Comparison of ENCODE assay signal across 23 mouse cellular contexts in the genomic region with DNA sequence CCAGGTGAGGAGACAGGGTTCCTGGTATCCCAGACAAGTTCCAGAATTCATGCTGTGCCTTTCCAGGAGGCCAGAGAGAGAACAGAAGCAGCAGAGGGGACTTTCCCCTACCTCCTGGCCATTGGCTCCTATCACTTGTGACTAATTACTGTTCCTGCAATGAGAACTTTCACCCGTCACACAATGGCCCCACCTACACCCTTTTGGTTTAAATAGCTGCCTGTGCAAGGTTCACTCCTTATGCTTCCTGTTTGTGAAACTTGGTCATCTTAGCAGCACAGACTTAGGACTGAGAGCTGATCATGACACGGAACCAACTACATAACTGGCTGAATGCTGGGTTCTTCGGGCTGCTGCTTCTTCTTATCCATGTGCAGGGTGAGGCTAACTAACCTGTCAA. TPM values are rescaled to one million over a fixed set of nuclear protein-coding genes. Genes with fewer than 3 reads are reported as not detected.
DNase-seq lines count a peak whose midpoint lies in the region; ATAC-seq and TF ChIP-seq lines count a peak whose summit lies in the region.
"Had no signal": no experiment of that assay in that cellular context is flagged by ENCODE, and none has a peak within 500 bp of the region (broad histone marks: within the 10 kb centered on the region; RNA-seq: fewer than 3 reads in every experiment).

Gene Ces2c (plus strand): TSS at position 238 of the 400 bp plus-strand sequence.

- H3K27ac ChIP-seq in kidney, adult 2 months (ENCODE audit: insufficient read depth, low read depth, low read length), result peak within 1 kb of the TSS; percentile 97; the same call in 1 of the 2 replicates
- no peak within 1 kb of the TSS for H3K27ac ChIP-seq in kidney, embryonic 15.5 days
- H3K27ac ChIP-seq in intestine, embryonic 15.5 days, result no peak within 1 kb of the TSS
- H3K27ac ChIP-seq in stomach, postnatal 0 days (replicated peaks), result peak within 1 kb of the TSS; percentile 30; the same call in 1 of the 2 replicates
- H3K27ac ChIP-seq in hindbrain, embryonic 14.5 days, result no peak within 1 kb of the TSS
- H3K27ac ChIP-seq: forebrain, embryonic 13.5 days; heart, embryonic 13.5 days; hindbrain, postnatal 0 days; liver, embryonic 13.5 days; neural tube, embryonic 12.5 days had no signal

- TF ChIP-seq EP300 in stomach, postnatal 0 days (optimal IDR thresholded peaks at IDR 0.05), result no peak

- ATAC-seq in kidney, embryonic 15.5 days (replicated peaks; ENCODE audit: low FRiP score), result no peak
- ATAC-seq in intestine, embryonic 15.5 days, result peak; percentile 88
- peak; percentile 94 for ATAC-seq in stomach, postnatal 0 days (ENCODE audit: low FRiP score, low TSS enrichment)
- no peak for ATAC-seq in hindbrain, embryonic 14.5 days (ENCODE audit: low FRiP score)
- ATAC-seq: forebrain, embryonic 13.5 days; hindbrain, postnatal 0 days had no signal

- no peak for TF ChIP-seq POLR2A in kidney, adult 2 months (IDR thresholded peaks at IDR 0.05; ENCODE audit: low read depth, low read length)

- no peak within 1 kb of the TSS for H3K4me2 ChIP-seq in kidney, embryonic 15.5 days
- no peak within 1 kb of the TSS for H3K4me2 ChIP-seq in intestine, embryonic 15.5 days (replicated peaks)
- no peak within 1 kb of the TSS for H3K4me2 ChIP-seq in stomach, postnatal 0 days (replicated peaks; ENCODE audit: low read depth)
- H3K4me2 ChIP-seq in hindbrain, embryonic 14.5 days (replicated peaks), result no peak within 1 kb of the TSS
- H3K4me2 ChIP-seq: forebrain, embryonic 13.5 days; heart, embryonic 13.5 days; liver, embryonic 13.5 days; neural tube, embryonic 12.5 days had no signal

- peaks cover 2% of the 10 kb centered on the region; the same call in 1 of the 2 replicates for H3K4me1 ChIP-seq in kidney, adult 2 months (ENCODE audit: control insufficient read depth, insufficient read depth, low read length)
- H3K4me1 ChIP-seq in kidney, embryonic 15.5 days, result no peaks in the 10 kb centered on the region
- no peaks in the 10 kb centered on the region for H3K4me1 ChIP-seq in intestine, embryonic 15.5 days (replicated peaks)
- no peaks in the 10 kb centered on the region for H3K4me1 ChIP-seq in stomach, postnatal 0 days (replicated peaks; ENCODE audit: control insufficient read depth, insufficient read depth)
- H3K4me1 ChIP-seq in hindbrain, embryonic 14.5 days (replicated peaks; ENCODE audit: control insufficient read depth, insufficient read depth, low read length), result no peaks in the 10 kb centered on the region
- H3K4me1 ChIP-seq: forebrain, embryonic 13.5 days; heart, embryonic 13.5 days; liver, embryonic 13.5 days; neural tube, embryonic 12.5 days had no signal

- H3K4me3 ChIP-seq in kidney, adult 2 months (ENCODE audit: insufficient read depth, low read depth, low read length), result peak within 1 kb of the TSS; percentile 46
- H3K4me3 ChIP-seq in kidney, embryonic 15.5 days (replicated peaks), result no peak within 1 kb of the TSS
- no peak within 1 kb of the TSS for H3K4me3 ChIP-seq in intestine, embryonic 15.5 days (replicated peaks)
- H3K4me3 ChIP-seq in stomach, postnatal 0 days (ENCODE audit: low read depth, low read length), result no peak within 1 kb of the TSS
- H3K4me3 ChIP-seq in hindbrain, embryonic 14.5 days (replicated peaks; ENCODE audit: low read length), result no peak within 1 kb of the TSS
- H3K4me3 ChIP-seq: forebrain, embryonic 13.5 days; heart, embryonic 13.5 days; liver, embryonic 13.5 days; megakaryocyte, embryonic 14.5 days; neural tube, embryonic 12.5 days had no signal

- WGBS in kidney, adult 2 months, result 48% methylated on average over 3 of the region's 3 CpGs
- WGBS in kidney, embryonic 15.5 days, result 70% methylated on average over 3 of the region's 3 CpGs
- 74% methylated on average over 3 of the region's 3 CpGs for WGBS in intestine, embryonic 15.5 days
- 64% methylated on average over 3 of the region's 3 CpGs for WGBS in stomach, postnatal 0 days
- 85% methylated on average over 3 of the region's 3 CpGs for WGBS in hindbrain, embryonic 14.5 days

- 0 out of 2 replicates have a peak, but pooled peaks cover 1% of the 10 kb centered on the region for H3K27me3 ChIP-seq in kidney, adult 2 months (replicated peaks; ENCODE audit: control insufficient read depth, insufficient read depth, low read length)
- H3K27me3 ChIP-seq in kidney, embryonic 15.5 days, result no peaks in the 10 kb centered on the region
- no peaks in the 10 kb centered on the region for H3K27me3 ChIP-seq in intestine, embryonic 15.5 days (replicated peaks)
- no peaks in the 10 kb centered on the region for H3K27me3 ChIP-seq in stomach, postnatal 0 days (ENCODE audit: control insufficient read depth, insufficient read depth, low read length)
- no peaks in the 10 kb centered on the region for H3K27me3 ChIP-seq in hindbrain, embryonic 14.5 days (ENCODE audit: control insufficient read depth, insufficient read depth, low read length)
- H3K27me3 ChIP-seq: forebrain, embryonic 13.5 days; heart, embryonic 13.5 days; liver, embryonic 13.5 days; megakaryocyte, embryonic 14.5 days; neural tube, embryonic 12.5 days had no signal

- no peaks in the 10 kb centered on the region for H3K9me3 ChIP-seq in kidney, embryonic 15.5 days (replicated peaks)
- no peaks in the 10 kb centered on the region for H3K9me3 ChIP-seq in intestine, embryonic 15.5 days
- H3K9me3 ChIP-seq in stomach, postnatal 0 days (ENCODE audit: control insufficient read depth, low read length), result no peaks in the 10 kb centered on the region
- no peaks in the 10 kb centered on the region for H3K9me3 ChIP-seq in hindbrain, embryonic 14.5 days (ENCODE audit: control insufficient read depth, low read length)
- H3K9me3 ChIP-seq: forebrain, embryonic 13.5 days; heart, embryonic 13.5 days; liver, embryonic 13.5 days; megakaryocyte, embryonic 14.5 days; neural tube, embryonic 12.5 days had no signal

- H3K9ac ChIP-seq in kidney, embryonic 15.5 days, result no peak within 1 kb of the TSS
- H3K9ac ChIP-seq in intestine, embryonic 15.5 days, result no peak within 1 kb of the TSS
- no peak within 1 kb of the TSS for H3K9ac ChIP-seq in stomach, postnatal 0 days (ENCODE audit: low read length)
- H3K9ac ChIP-seq in hindbrain, embryonic 14.5 days, result no peak within 1 kb of the TSS
- H3K9ac ChIP-seq: forebrain, embryonic 13.5 days; heart, embryonic 13.5 days; liver, embryonic 13.5 days; neural tube, embryonic 12.5 days had no signal

- no peak for TF ChIP-seq CTCF in kidney, adult 2 months (conservative IDR thresholded peaks at IDR 0.05; ENCODE audit: insufficient read depth, insufficient read length, low read depth, low read length)
- no peak for TF ChIP-seq CTCF in stomach, postnatal 0 days (IDR thresholded peaks at IDR 0.05; ENCODE audit: low read depth)

- H3K36me3 ChIP-seq in kidney, adult 2 months (ENCODE audit: control insufficient read depth, insufficient read depth, low read length), result no peaks in the 10 kb centered on the region
- no peaks in the 10 kb centered on the region for H3K36me3 ChIP-seq in kidney, embryonic 15.5 days
- no peaks in the 10 kb centered on the region for H3K36me3 ChIP-seq in intestine, embryonic 15.5 days
- H3K36me3 ChIP-seq in stomach, postnatal 0 days (ENCODE audit: control insufficient read depth, insufficient read depth, low read length), result no peaks in the 10 kb centered on the region
- no peaks in the 10 kb centered on the region for H3K36me3 ChIP-seq in hindbrain, embryonic 14.5 days (replicated peaks; ENCODE audit: control insufficient read depth, insufficient read depth)
- H3K36me3 ChIP-seq: heart, embryonic 13.5 days; liver, embryonic 13.5 days; neural tube, embryonic 12.5 days had no signal

- DNase-seq in kidney, adult 2 months, result peak; percentile 82
- DNase-seq in CD4-positive, CD25-positive, alpha-beta regulatory T cell, adult 2 months (ENCODE audit: low read depth, low spot score), result peak; percentile 42
- peak; percentile 72 for DNase-seq in stomach, postnatal 0 days (ENCODE audit: low spot score)
- DNase-seq in hindbrain, embryonic 14.5 days (ENCODE audit: low spot score), result no peak
- no peak for DNase-seq in lung, postnatal 14 days
- DNase-seq: adrenal gland, postnatal 10 days; cerebellum, adult 18-20 months; cerebellum, postnatal 36 days; heart, postnatal 36 days; liver, embryonic 13.5 days; right cerebral cortex, postnatal 14 days had no signal

RNA-seq across cellular contexts. Expression of gene Ces2c, which starts in this region (rescaled TPM):
- polyA plus RNA-seq in kidney, adult 2 months (2012; rRNA removed), result 83.0 and 92.6 TPM in 2 replicates
- polyA plus RNA-seq in kidney, embryonic 15.5 days (2015; fragmentation: Nextera tagmentation; extraction: Ambion mirVana), result 0.08 and 0.19 TPM in 2 replicates
- 1.1 and 1.6 TPM in 2 replicates for polyA plus RNA-seq in intestine, embryonic 15.5 days (2015; fragmentation: Nextera tagmentation; extraction: Ambion mirVana)
- polyA plus RNA-seq in stomach, postnatal 0 days (2015; fragmentation: Nextera tagmentation; extraction: Ambion mirVana), result 112 and 113 TPM in 2 replicates
- polyA plus RNA-seq in hindbrain, embryonic 14.5 days (2014; fragmentation: Nextera tagmentation; extraction: Ambion mirVana), result not detected in 2 replicates
- polyA plus RNA-seq: brain, embryonic 14.5 days; forebrain, embryonic 13.5 days; heart, embryonic 13.5 days; hindbrain, postnatal 0 days; limb, embryonic 11.5 days; liver, embryonic 13.5 days; lung, embryonic 16.5 days; midbrain, postnatal 0 days; neural tube, embryonic 12.5 days; testis, adult 2 months had no signal

Comparison
In these comparisons a context has a peak if more than half of its experiments do, and no peak if none do; other contexts are left out.
1. RNA of gene Ces2c (polyA plus RNA-seq): 112 to 113 TPM in stomach, postnatal 0 days and 83.0 to 92.6 TPM in kidney, adult 2 months; 1.1 to 1.6 TPM in intestine, embryonic 15.5 days, 0.08 to 0.19 TPM in kidney, embryonic 15.5 days and not detected in hindbrain, embryonic 14.5 days; every median in the first group is over 10 times any median in the second.
2. H3K27ac ChIP-seq: peak in kidney, adult 2 months (single experiment) and stomach, postnatal 0 days (single experiment); none in kidney, embryonic 15.5 days (single experiment), intestine, embryonic 15.5 days (single experiment) and hindbrain, embryonic 14.5 days (single experiment).
3. DNase-seq: peak in kidney, adult 2 months (single experiment), CD4-positive, CD25-positive, alpha-beta regulatory T cell, adult 2 months (single experiment) and stomach, postnatal 0 days (single experiment); none in hindbrain, embryonic 14.5 days (single experiment) and lung, postnatal 14 days (single experiment).
4. ATAC-seq: peak in intestine, embryonic 15.5 days (single experiment) and stomach, postnatal 0 days (single experiment); none in kidney, embryonic 15.5 days (single experiment) and hindbrain, embryonic 14.5 days (single experiment).